7 mouse cellular contexts compared by ENCODE assay signal in genomic region chr7:49303600-49304411, GRCm38 (mm10).
DNase-seq lines count a peak whose midpoint lies in the region; ATAC-seq and TF ChIP-seq lines count a peak whose summit lies in the region.

No protein-coding gene starts in this region.

- H3K27me3 ChIP-seq in embryonic facial prominence, embryonic 14.5 days (replicated peaks; ENCODE audit: control insufficient read depth, insufficient read depth, low read length): 0 out of 2 replicates have a peak, but pooled peaks cover 5% of the 10 kb centered on the region
- H3K27me3 ChIP-seq in limb, embryonic 10.5 days (ENCODE audit: low read depth, poor library complexity, severe bottlenecking): peaks cover 43% of the 10 kb centered on the region; the same call in 1 of the 2 replicates
- H3K27me3 ChIP-seq in neural tube, embryonic 11.5 days (ENCODE audit: control insufficient read depth, insufficient read depth, low read length): no peaks in the 10 kb centered on the region

- peaks cover 6% of the 10 kb centered on the region; the same call in 1 of the 2 replicates for H3K4me1 ChIP-seq in lung, adult 2 months (ENCODE audit: control insufficient read depth, insufficient read depth, low read length)
- peaks cover 10% of the 10 kb centered on the region for H3K4me1 ChIP-seq in embryonic facial prominence, embryonic 14.5 days (ENCODE audit: control insufficient read depth, insufficient read depth, low read length)
- peaks cover 29% of the 10 kb centered on the region for H3K4me1 ChIP-seq in limb, embryonic 10.5 days
- H3K4me1 ChIP-seq in neural tube, embryonic 11.5 days (ENCODE audit: control insufficient read depth, insufficient read depth, low read length): peaks cover 13% of the 10 kb centered on the region

- no peak for TF ChIP-seq POLR2A in lung, adult 2 months (IDR thresholded peaks at IDR 0.05; ENCODE audit: borderline replicate concordance, extremely low read depth, low read depth, low read length)

- 5% methylated on average over 31 of the region's 31 CpGs for WGBS in lung, adult 2 months
- WGBS in embryonic facial prominence, embryonic 14.5 days: 5% methylated on average over 24 of the region's 31 CpGs
- 2% methylated on average over 26 of the region's 31 CpGs for WGBS in limb, embryonic 10.5 days
- WGBS in neural tube, embryonic 11.5 days: under 1% methylated on average over 31 of the region's 31 CpGs

- TF ChIP-seq CTCF in lung, adult 2 months (IDR thresholded peaks at IDR 0.05; ENCODE audit: insufficient read depth, low read length): no peak

- peak overlapping the region; percentile 15; the same call in 1 of the 2 replicates for H3K27ac ChIP-seq in embryonic facial prominence, embryonic 14.5 days (replicated peaks; ENCODE audit: low read depth, low read length)
- peak overlapping the region; percentile 70 for H3K27ac ChIP-seq in limb, embryonic 10.5 days
- no peak overlapping the region for H3K27ac ChIP-seq in neural tube, embryonic 11.5 days (ENCODE audit: low read depth, low read length)

- peak overlapping the region; percentile 60 for H3K9ac ChIP-seq in embryonic facial prominence, embryonic 14.5 days (ENCODE audit: low read depth, low read length)
- H3K9ac ChIP-seq in neural tube, embryonic 11.5 days (ENCODE audit: low read length): peak overlapping the region; percentile 41

- peak overlapping the region; percentile 85 for H3K4me2 ChIP-seq in embryonic facial prominence, embryonic 14.5 days (ENCODE audit: low read depth, low read length)
- peak overlapping the region; percentile 77 for H3K4me2 ChIP-seq in neural tube, embryonic 11.5 days (ENCODE audit: low read depth)

- H3K36me3 ChIP-seq in embryonic facial prominence, embryonic 14.5 days (ENCODE audit: control insufficient read depth, insufficient read depth, low read length): no peaks in the 10 kb centered on the region
- no peaks in the 10 kb centered on the region for H3K36me3 ChIP-seq in limb, embryonic 10.5 days
- no peaks in the 10 kb centered on the region for H3K36me3 ChIP-seq in neural tube, embryonic 11.5 days (ENCODE audit: control insufficient read depth, insufficient read depth, low read length)

- H3K9me3 ChIP-seq in embryonic facial prominence, embryonic 14.5 days (ENCODE audit: control insufficient read depth, low read length): no peaks in the 10 kb centered on the region
- H3K9me3 ChIP-seq in limb, embryonic 10.5 days (replicated peaks): no peaks in the 10 kb centered on the region
- H3K9me3 ChIP-seq in neural tube, embryonic 11.5 days (ENCODE audit: control insufficient read depth, low read length): no peaks in the 10 kb centered on the region

- no peak for DNase-seq in lung, adult 2 months
- no peak for DNase-seq in lung, adult 18-20 months
- DNase-seq in embryonic facial prominence, embryonic 14.5 days (ENCODE audit: low spot score): peak; percentile 52
- DNase-seq in limb, embryonic 10.5 days (ENCODE audit: low spot score): peak; percentile 60
- peak; percentile 39 for DNase-seq in neural tube, embryonic 11.5 days (ENCODE audit: low spot score)
- no peak for DNase-seq in gastrocnemius, postnatal 10 days
- no peak for DNase-seq in cerebellum, postnatal 25 days

- ATAC-seq in embryonic facial prominence, embryonic 14.5 days (ENCODE audit: low read depth): peak; percentile 74
- ATAC-seq in neural tube, embryonic 11.5 days (ENCODE audit: insufficient read depth, low FRiP score, low TSS enrichment): peak; percentile 61

- H3K4me3 ChIP-seq in lung, adult 2 months (replicated peaks; ENCODE audit: extremely low read depth, low read depth, low read length): peak overlapping the region; percentile 5
- peak overlapping the region; percentile 42 for H3K4me3 ChIP-seq in embryonic facial prominence, embryonic 14.5 days (ENCODE audit: low read depth, low read length)
- peak overlapping the region; percentile 61 for H3K4me3 ChIP-seq in limb, embryonic 10.5 days
- H3K4me3 ChIP-seq in neural tube, embryonic 11.5 days (ENCODE audit: low read depth, low read length): peak overlapping the region; percentile 26

Comparison
In these comparisons a context has a peak if more than half of its experiments do, and no peak if none do; other contexts are left out.
1. DNase-seq: peak in embryonic facial prominence, embryonic 14.5 days (single experiment), limb, embryonic 10.5 days (single experiment) and neural tube, embryonic 11.5 days (single experiment); none in lung, adult 2 months (single experiment), lung, adult 18-20 months (0 of 2), gastrocnemius, postnatal 10 days (single experiment) and cerebellum, postnatal 25 days (0 of 2).
2. H3K4me3 ChIP-seq: peak in every context shown above with its lines; median percentile 61 in limb, embryonic 10.5 days; 42 in embryonic facial prominence, embryonic 14.5 days; 26 in neural tube, embryonic 11.5 days; 5 in lung, adult 2 months.